Mouse (Mus musculus): Measurements from ENCODE around the gene Rab3gap2.

Gene Rab3gap2

GRCm38 (mm10) chr1:185329851-185330250 lies 125.9 kb downstream of the Rab3gap2 start:
- no peak for DNase-seq (ENCODE audit: low read depth, low spot score)

- DNase-seq (ENCODE audit: low read depth, low spot score): no peak
Measured at GRCm38 (mm10) chr1:185331364-185331763, 127.4 kb downstream of the Rab3gap2 start.

DNA sequence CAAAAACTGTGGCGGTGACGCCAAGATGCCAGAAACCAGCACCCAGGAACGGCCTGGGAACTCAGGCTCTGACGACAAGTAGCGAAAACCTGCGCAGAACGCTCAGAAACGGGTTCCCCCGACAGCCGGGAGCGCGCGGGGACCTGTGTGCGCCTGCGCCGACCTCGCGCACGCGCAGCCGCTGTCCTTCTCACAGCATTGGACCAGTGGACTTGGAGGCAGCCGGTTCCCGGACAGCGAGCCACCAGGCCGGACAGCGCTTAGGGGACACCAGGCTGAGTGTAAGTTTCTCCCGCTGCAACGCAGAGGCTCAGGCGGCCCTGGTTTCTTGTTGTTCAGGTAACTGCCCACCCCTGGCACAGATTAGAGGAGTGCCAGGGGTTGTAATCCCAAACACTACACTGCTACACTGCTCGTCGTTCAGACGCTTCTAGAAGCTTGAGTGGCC lies 128.1 kb downstream of the Rab3gap2 start, which contains the start of gene Bpnt1:
Gene Bpnt1 (plus strand): TSS at position 167 of the 448 bp plus-strand sequence.
- DNase-seq (ENCODE audit: low read depth, low spot score): peak; percentile 70

DNA sequence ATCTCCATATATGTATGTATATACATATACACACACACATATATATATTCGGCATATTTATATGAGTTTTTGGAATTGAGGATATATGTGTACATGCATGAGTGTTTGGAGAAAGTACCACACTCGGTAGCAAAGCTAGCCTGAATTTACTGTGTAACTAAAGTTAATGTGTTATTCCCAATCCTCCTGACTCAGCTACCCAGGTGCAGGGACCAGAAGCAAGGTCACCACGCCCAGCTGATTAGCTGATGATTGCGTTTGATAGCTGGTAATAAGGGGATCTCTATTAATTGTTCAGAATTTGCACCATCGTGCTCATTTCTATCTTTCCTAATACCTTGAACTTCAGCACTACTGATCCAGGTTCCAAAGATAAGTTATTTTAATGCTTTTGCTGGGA lies 129.7 kb downstream of the Rab3gap2 start:
- DNase-seq (ENCODE audit: low read depth, low spot score): no peak

DNA sequence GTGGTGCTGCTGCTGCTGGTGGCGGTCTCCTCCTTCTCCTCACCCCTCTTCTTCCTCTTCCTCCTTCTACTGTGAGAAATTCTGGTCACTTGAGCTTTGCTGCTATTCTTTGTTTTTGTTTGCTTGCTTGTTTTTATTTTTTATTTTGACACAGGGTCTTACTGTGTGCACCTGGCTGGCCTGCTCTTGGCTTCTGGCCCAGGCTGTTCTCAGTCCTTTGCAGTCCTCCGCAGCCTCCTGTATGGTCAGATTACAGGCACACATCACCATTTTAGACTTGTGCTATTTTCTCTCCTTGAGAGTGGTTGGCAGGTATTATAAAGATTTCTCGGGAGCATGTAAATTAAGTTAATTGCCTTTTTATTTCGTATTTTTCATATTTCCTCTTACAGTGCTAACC lies 130.2 kb downstream of the Rab3gap2 start:
- no peak for DNase-seq (ENCODE audit: low read depth, low spot score)

- no peak for DNase-seq (ENCODE audit: low read depth, low spot score)
Measured at GRCm38 (mm10) chr1:185335231-185335765, 131.4 kb downstream of the Rab3gap2 start.

Measured in WW6 (cell line).